Mouse (Mus musculus): Measurements from ENCODE around the gene Bud31. TPM values are rescaled to one million over a fixed set of nuclear protein-coding genes. Genes with fewer than 3 reads are reported as not detected.

Bud31 gene
- total and polyA plus RNA-seq, 3 experiments = 155 to 282 (median 211) TPM

DNA sequence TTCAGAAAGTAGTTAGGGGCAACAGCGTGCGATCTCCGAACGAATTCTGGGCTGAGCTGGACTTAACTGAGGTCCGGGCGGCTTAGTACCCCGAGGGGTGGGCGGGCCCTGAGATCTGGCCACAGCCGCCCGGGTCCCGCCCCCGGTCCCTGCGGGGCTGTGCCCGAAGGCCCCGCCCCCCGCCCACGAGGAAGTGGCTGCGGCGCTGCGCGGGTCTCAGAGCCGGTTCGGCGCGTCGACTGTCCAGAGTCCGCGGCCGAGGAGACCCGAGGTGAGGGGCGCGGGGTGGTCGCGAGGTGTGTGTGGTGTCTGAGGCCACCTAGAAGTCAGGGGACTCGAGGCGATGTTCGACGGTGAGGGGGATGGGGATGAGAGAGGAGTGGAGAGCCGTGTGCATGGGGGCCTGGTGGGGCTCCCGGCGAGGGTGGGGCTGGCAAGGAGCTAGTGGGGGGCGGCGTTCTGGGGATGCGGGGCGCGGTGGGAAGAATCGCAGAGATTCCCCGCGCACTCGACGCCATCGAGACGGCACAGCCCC is 26.0 kb upstream of the Bud31 start, which contains the start of gene Arpc1b:
Arpc1b (plus strand) TSS at position 145 of the 535 bp plus-strand sequence.
- Histone ChIP-seq H3K4me2 (ENCODE audit: insufficient read depth, low read depth, poor library complexity, severe bottlenecking) (peak within 1 kb of the TSS; percentile 86), H3K9me3 (replicated peaks; ENCODE audit: low read length) (peaks cover 11% of the 10 kb centered on the region), H3K36me3 (replicated peaks in 1 of 2; ENCODE audit: control insufficient read depth in 1 of 2, insufficient read depth in 1 of 2, low read length in 1 of 2) (peaks cover 24 to 54% of the 10 kb centered on the region in 2 experiments), H3K27ac (ENCODE audit: insufficient read depth, low read depth) (peak within 1 kb of the TSS; percentile 60), H3K4me3 (replicated peaks in 1 of 3; ENCODE audit: low read depth in 2 of 3, low read length in 2 of 3, poor library complexity in 1 of 3) (peak within 1 kb of the TSS; percentile 73 to 98 (median 97)), H3K4me1 (ENCODE audit: control insufficient read depth in 1 of 2, insufficient read depth in 2 of 2) (peaks cover 2 to 13% of the 10 kb centered on the region in 2 experiments; a peak in 2 of 4 replicates), H3K27me3 (replicated peaks) (no peaks in the 10 kb centered on the region), H3K9ac (ENCODE audit: insufficient read depth, low read depth) (peak within 1 kb of the TSS; percentile 77), H3K79me2 (replicated peaks; ENCODE audit: control insufficient read depth, extremely low read depth, insufficient read depth, poor library complexity, severe bottlenecking) (peaks cover 46% of the 10 kb centered on the region)
- dilution Hi-C loops (cut with MboI; ENCODE audit: extremely low pct_ligation_motif_present, extremely low pct_unique_long_range_greater_than_20kb, low sequenced_read_pairs) (no loop called here), in situ Hi-C loops (cut with MboI; ENCODE audit: low pct_ligation_motif_present, low pct_unique_long_range_greater_than_20kb, low sequenced_read_pairs) (no loop called here)
- TF ChIP-seq ZMIZ1 (IDR thresholded peaks at IDR 0.05; ENCODE audit: low read depth, low read length) = peak; percentile 56
- TF ChIP-seq POLR2AphosphoS2 (IDR thresholded peaks at IDR 0.05; ENCODE audit: low read depth, low read length) = peak; percentile 59; the same call in 1 of the 2 replicates
- 0 out of 2 replicates have a peak, but pooled peaks have one; percentile 12 for TF ChIP-seq CHD2 (IDR thresholded peaks at IDR 0.05; ENCODE audit: low read length)
- TF ChIP-seq USF1 (IDR thresholded peaks at IDR 0.05; ENCODE audit: low read depth, low read length) = no peak
- TF ChIP-seq JUN (IDR thresholded peaks at IDR 0.05; ENCODE audit: insufficient read depth, low read depth, low read length) = no peak
- peak; percentile 86 for TF ChIP-seq POLR2A (IDR thresholded peaks at IDR 0.05; ENCODE audit: low read depth, low read length)
- TF ChIP-seq CHD1 (IDR thresholded peaks at IDR 0.05; ENCODE audit: low read depth, low read length) = no peak
- peak; percentile 29; the same call in 1 of the 2 replicates for TF ChIP-seq MAX (IDR thresholded peaks at IDR 0.05; ENCODE audit: low read length)
- peak; percentile 29; the same call in 1 of the 2 replicates for TF ChIP-seq NRF1 (IDR thresholded peaks at IDR 0.05; ENCODE audit: low read depth, low read length)
- TF ChIP-seq NELFE (IDR thresholded peaks at IDR 0.05; ENCODE audit: low read depth, low read length) = peak; percentile 85
- peak; percentile 61; the same call in 1 of the 2 replicates for TF ChIP-seq ELF1 (IDR thresholded peaks at IDR 0.05; ENCODE audit: low read depth, low read length)
- DNase-seq (ENCODE audit: extremely low read depth) = peak; percentile 63

GRCm38 (mm10) chr5:145114606-145115473 is 25.3 kb upstream of the Bud31 start:
- Histone ChIP-seq H3K79me2 (replicated peaks; ENCODE audit: control insufficient read depth, extremely low read depth, insufficient read depth, poor library complexity, severe bottlenecking) (peaks cover 53% of the 10 kb centered on the region), H3K9ac (ENCODE audit: insufficient read depth, low read depth) (peak overlapping the region; percentile 77), H3K27ac (ENCODE audit: insufficient read depth, low read depth) (peak overlapping the region; percentile 60), H3K4me1 (ENCODE audit: control insufficient read depth in 1 of 2, insufficient read depth in 2 of 2) (peaks cover 2 to 13% of the 10 kb centered on the region in 2 experiments; a peak in 2 of 4 replicates), H3K36me3 (replicated peaks in 1 of 2; ENCODE audit: control insufficient read depth in 1 of 2, insufficient read depth in 1 of 2, low read length in 1 of 2) (peaks cover 19 to 53% of the 10 kb centered on the region in 2 experiments), H3K4me2 (ENCODE audit: insufficient read depth, low read depth, poor library complexity, severe bottlenecking) (peak overlapping the region; percentile 86), H3K4me3 (replicated peaks in 1 of 3; ENCODE audit: low read depth in 2 of 3, low read length in 2 of 3, poor library complexity in 1 of 3) (peak overlapping the region; percentile 73 to 98 (median 97)), H3K9me3 (replicated peaks; ENCODE audit: low read length) (peaks cover 12% of the 10 kb centered on the region), H3K27me3 (replicated peaks) (no peaks in the 10 kb centered on the region)
- dilution Hi-C loops (cut with MboI; ENCODE audit: extremely low pct_ligation_motif_present, extremely low pct_unique_long_range_greater_than_20kb, low sequenced_read_pairs) = no loop called here
- peak; percentile 44 for DNase-seq (ENCODE audit: extremely low read depth)
- in situ Hi-C loops (cut with MboI; ENCODE audit: low pct_ligation_motif_present, low pct_unique_long_range_greater_than_20kb, low sequenced_read_pairs) = no loop called here
- TF ChIP-seq MAFK (IDR thresholded peaks at IDR 0.05; ENCODE audit: insufficient replicate concordance, low read length) (no peak), CTCF (conservative IDR thresholded peaks at IDR 0.05 in 1 of 2, IDR thresholded peaks at IDR 0.05 in 1 of 2; ENCODE audit: low read depth in 2 of 2, low read length in 2 of 2) (no peak), SIN3A (IDR thresholded peaks at IDR 0.05; ENCODE audit: low read length) (peak; percentile 38; the same call in 1 of the 2 replicates), IRF4 (IDR thresholded peaks at IDR 0.05; ENCODE audit: low read depth, low read length) (peak; percentile 13; the same call in 1 of the 2 replicates), ZNF384 (IDR thresholded peaks at IDR 0.05; ENCODE audit: low read depth, low read length) (no peak), ELF1 (IDR thresholded peaks at IDR 0.05; ENCODE audit: low read depth, low read length) (peak; percentile 86), MXI1 (IDR thresholded peaks at IDR 0.05; ENCODE audit: low read depth, low read length) (peak; percentile 56; the same call in 1 of the 2 replicates)
